Mouse (Mus musculus): ENCODE results near the gene Opcml.

DNA sequence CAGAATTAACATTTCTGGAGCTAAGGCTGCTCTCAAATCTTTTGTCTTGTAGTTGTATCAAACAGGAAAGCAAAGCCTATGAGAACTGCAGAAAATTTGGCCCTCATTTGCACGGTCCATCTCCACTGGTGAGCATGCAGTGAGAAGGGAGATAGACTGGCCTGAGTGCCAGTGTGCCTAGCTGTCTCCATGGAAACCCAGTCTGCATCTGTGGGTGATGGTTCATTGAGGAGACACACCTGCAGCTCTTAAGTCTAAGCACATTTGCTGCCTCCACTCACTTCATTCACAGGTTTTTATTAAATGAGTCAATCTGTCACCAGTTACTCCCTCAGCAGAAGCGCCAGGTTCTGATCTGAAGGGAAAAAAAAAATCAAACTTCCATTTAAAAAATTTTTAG, 768.1 kb downstream of the Opcml start:
- TF ChIP-seq POLR2A (IDR thresholded peaks at IDR 0.05; ENCODE audit: low read depth, low read length) = no peak
- no peak for TF ChIP-seq CTCF (IDR thresholded peaks at IDR 0.05; ENCODE audit: borderline replicate concordance, insufficient read depth, low read length)

All from embryonic fibroblast, embryonic 13.5 days (primary cell).